Mouse (Mus musculus): ENCODE data around the gene Gcn1l1. TPM values are rescaled to one million over a fixed set of nuclear protein-coding genes. Genes with fewer than 3 reads are reported as not detected.

The Gcn1l1 gene
- polyA plus RNA-seq, 1 experiment: 39.3 TPM

DNA sequence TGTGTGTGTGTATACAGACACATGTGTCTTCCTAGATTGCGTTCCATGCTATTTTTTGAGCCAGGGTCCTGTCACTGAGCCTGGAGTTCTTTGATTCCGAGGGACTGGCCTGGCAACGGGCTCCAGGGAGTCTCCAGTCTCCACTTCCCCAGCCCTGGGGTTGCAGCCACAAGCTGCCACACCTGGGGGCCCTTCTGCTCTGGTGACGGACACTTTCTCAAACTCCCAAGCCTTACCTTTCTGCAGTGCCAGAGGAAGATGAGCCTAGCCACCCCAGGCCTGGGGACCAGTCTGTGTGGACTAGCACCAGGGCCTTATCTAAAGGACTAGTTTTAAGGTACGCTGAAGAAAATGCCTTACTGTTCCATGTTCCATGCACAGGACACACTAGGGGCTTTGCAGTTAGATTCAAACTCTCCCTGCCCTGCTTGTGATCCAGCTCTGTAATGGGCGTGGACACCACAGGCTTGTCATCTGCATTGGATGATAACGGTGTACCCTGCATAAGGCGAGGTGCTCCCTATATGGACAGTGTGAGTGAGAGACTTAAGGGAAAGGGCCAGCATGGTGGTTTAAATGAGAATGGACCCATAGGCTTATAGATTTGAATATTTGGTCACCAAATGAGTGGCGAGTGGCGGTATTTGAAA is 61.3 kb downstream of the Gcn1l1 start:
- TF ChIP-seq CTCF (IDR thresholded peaks at IDR 0.05; ENCODE audit: borderline replicate concordance, insufficient read depth, low read depth, low read length) (no peak), POLR2A (IDR thresholded peaks at IDR 0.05; ENCODE audit: borderline replicate concordance, insufficient read depth, low read length) (no peak)
- no peaks in the 10 kb centered on the region for H3K4me1 ChIP-seq (ENCODE audit: control insufficient read depth, insufficient read depth, low read length)
- H3K27ac ChIP-seq (ENCODE audit: insufficient read depth, low read length): no peak overlapping the region
- no peak overlapping the region for H3K4me3 ChIP-seq (replicated peaks; ENCODE audit: insufficient read depth, low read depth, low read length)
- no peak for DNase-seq
- 87% methylated on average over 10 of the region's 10 CpGs for WGBS
- no peaks in the 10 kb centered on the region for H3K27me3 ChIP-seq (ENCODE audit: control insufficient read depth, insufficient read depth, low read length)

DNA sequence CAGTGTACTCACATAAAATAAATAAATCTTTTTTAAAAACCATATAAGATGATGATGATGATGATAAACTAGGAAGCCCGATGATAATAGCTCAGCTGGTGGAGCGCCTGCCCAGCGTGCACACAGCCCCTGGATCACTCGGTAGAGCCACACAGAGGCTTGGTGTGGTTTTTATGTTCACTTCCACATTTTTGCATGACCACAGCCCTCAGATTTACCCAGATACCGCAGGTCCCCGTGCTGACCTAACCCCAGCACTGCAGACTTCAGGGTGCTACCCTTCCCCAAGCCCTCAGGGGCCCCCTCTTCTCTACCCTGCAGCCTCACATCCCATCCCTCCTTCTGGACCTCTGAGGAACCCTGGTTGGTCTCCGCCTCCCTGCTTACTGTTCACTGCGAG is 63.0 kb downstream of the Gcn1l1 start:
- no peak overlapping the region for H3K27ac ChIP-seq (ENCODE audit: insufficient read depth, low read length)
- H3K4me1 ChIP-seq (ENCODE audit: control insufficient read depth, insufficient read depth, low read length): peaks cover 2% of the 10 kb centered on the region; the same call in 1 of the 2 replicates
- TF ChIP-seq CTCF (IDR thresholded peaks at IDR 0.05; ENCODE audit: borderline replicate concordance, insufficient read depth, low read depth, low read length): no peak
- TF ChIP-seq POLR2A (IDR thresholded peaks at IDR 0.05; ENCODE audit: borderline replicate concordance, insufficient read depth, low read length): no peak
- WGBS: 77% methylated on average over 8 of the region's 8 CpGs
- DNase-seq: no peak
- H3K4me3 ChIP-seq (replicated peaks; ENCODE audit: insufficient read depth, low read depth, low read length): no peak overlapping the region
- H3K27me3 ChIP-seq (ENCODE audit: control insufficient read depth, insufficient read depth, low read length): no peaks in the 10 kb centered on the region

DNA sequence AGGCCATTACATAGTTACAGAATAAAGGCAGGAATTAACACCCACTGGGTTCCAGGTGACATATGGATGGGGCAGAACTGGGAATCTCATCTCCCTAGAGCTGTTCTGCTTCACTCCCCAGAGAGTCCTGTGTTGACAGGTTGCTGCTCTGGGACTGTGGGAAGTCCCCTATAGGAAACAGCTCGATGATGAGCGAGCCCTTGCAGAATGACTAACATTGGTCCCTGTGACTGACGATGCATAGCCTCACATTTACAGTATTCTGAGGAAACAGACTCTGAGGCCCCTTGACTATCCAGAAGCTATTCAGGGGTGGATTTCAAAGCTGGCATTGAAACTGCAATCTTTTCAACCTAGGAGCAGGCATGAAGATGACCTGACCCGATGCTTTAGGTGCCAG is 64.6 kb downstream of the Gcn1l1 start:
- H3K4me3 ChIP-seq (replicated peaks; ENCODE audit: insufficient read depth, low read depth, low read length): no peak overlapping the region
- 86% methylated on average over 4 of the region's 4 CpGs for WGBS
- TF ChIP-seq CTCF (IDR thresholded peaks at IDR 0.05; ENCODE audit: borderline replicate concordance, insufficient read depth, low read depth, low read length): no peak
- no peak for TF ChIP-seq POLR2A (IDR thresholded peaks at IDR 0.05; ENCODE audit: borderline replicate concordance, insufficient read depth, low read length)

GRCm38 (mm10) chr5:115630291-115630690 is 65.2 kb downstream of the Gcn1l1 start:
- Histone ChIP-seq H3K27me3 (ENCODE audit: control insufficient read depth, insufficient read depth, low read length) (no peaks in the 10 kb centered on the region), H3K27ac (ENCODE audit: insufficient read depth, low read length) (no peak overlapping the region), H3K4me3 (replicated peaks; ENCODE audit: insufficient read depth, low read depth, low read length) (no peak overlapping the region), H3K4me1 (ENCODE audit: control insufficient read depth, insufficient read depth, low read length) (peaks cover 15% of the 10 kb centered on the region)
- TF ChIP-seq POLR2A (IDR thresholded peaks at IDR 0.05; ENCODE audit: borderline replicate concordance, insufficient read depth, low read length) (no peak), CTCF (IDR thresholded peaks at IDR 0.05; ENCODE audit: borderline replicate concordance, insufficient read depth, low read depth, low read length) (no peak)
- WGBS: 53% methylated on average over 5 of the region's 5 CpGs
- no peak for DNase-seq

More for the DNA sequence above, 64.6 kb downstream of the Gcn1l1 start:
- Histone ChIP-seq H3K4me1 (ENCODE audit: control insufficient read depth, insufficient read depth, low read length) (peaks cover 14% of the 10 kb centered on the region), H3K27me3 (ENCODE audit: control insufficient read depth, insufficient read depth, low read length) (no peaks in the 10 kb centered on the region), H3K27ac (ENCODE audit: insufficient read depth, low read length) (no peak overlapping the region)
- DNase-seq: no peak

DNA sequence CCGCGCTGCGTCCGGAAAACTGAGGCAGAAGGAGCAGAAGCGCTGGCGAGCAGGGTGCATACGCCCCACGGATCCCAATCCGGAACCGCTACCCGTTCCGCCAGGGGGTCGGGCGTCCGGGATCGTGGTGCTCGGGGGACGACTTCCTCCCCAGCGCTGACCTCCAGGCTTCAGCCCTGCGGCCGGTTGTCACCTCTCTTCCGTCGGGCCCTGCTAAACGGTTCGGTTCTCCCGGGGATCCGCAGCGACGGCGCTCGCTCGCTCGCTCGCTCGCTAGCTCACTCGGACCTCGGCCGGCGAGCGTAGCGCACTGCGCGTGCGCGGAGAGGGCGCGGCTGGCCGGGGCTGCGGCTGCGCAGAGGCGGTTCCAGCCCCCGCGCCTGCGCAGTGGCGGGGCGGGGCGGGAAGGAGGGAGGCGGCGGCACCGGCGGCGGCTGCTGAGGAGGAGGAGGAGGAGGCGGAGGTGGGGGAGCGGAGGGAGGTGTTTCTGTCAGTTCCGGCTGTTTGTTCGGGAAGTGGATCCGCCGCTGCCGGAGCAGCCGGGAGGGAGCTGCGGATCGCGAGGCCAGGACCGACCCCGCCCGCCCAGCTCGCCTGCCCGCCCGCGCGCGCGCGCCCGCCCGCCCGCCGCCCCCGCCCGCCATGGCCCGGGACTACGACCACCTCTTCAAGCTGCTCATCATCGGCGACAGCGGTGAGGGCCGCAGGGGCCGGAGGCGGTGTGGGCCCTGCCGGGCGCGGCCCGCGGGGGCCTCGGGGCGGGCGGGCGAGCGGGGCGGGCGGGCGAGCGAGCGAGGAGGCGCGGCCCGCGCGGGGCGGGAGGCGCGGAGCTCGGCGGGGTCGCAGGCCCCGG is 66.7 kb downstream of the Gcn1l1 start, which contains the start of gene Rab35:
Gene Rab35, plus strand, starts transcription at position 404 of the 853 bp plus-strand sequence.
- under 1% methylated on average over 90 of the region's 125 CpGs for WGBS
- TF ChIP-seq CTCF (IDR thresholded peaks at IDR 0.05; ENCODE audit: borderline replicate concordance, insufficient read depth, low read depth, low read length) (no peak), POLR2A (IDR thresholded peaks at IDR 0.05; ENCODE audit: borderline replicate concordance, insufficient read depth, low read length) (peak; percentile 98)
- peak; percentile 94 for DNase-seq
- H3K4me3 ChIP-seq (replicated peaks; ENCODE audit: insufficient read depth, low read depth, low read length): peak within 1 kb of the TSS; percentile 92
- no peaks in the 10 kb centered on the region for H3K27me3 ChIP-seq (ENCODE audit: control insufficient read depth, insufficient read depth, low read length)
- H3K27ac ChIP-seq (ENCODE audit: insufficient read depth, low read length): peak within 1 kb of the TSS; percentile 71
- peaks cover 15% of the 10 kb centered on the region for H3K4me1 ChIP-seq (ENCODE audit: control insufficient read depth, insufficient read depth, low read length)

GRCm38 (mm10) chr5:115632358-115632714 is 67.3 kb downstream of the Gcn1l1 start:
- TF ChIP-seq POLR2A (IDR thresholded peaks at IDR 0.05; ENCODE audit: borderline replicate concordance, insufficient read depth, low read length) (no peak), CTCF (IDR thresholded peaks at IDR 0.05; ENCODE audit: borderline replicate concordance, insufficient read depth, low read depth, low read length) (no peak)
- Histone ChIP-seq H3K4me1 (ENCODE audit: control insufficient read depth, insufficient read depth, low read length) (peaks cover 15% of the 10 kb centered on the region), H3K4me3 (replicated peaks; ENCODE audit: insufficient read depth, low read depth, low read length) (peak overlapping the region; percentile 92), H3K27me3 (ENCODE audit: control insufficient read depth, insufficient read depth, low read length) (no peaks in the 10 kb centered on the region), H3K27ac (ENCODE audit: insufficient read depth, low read length) (no peak overlapping the region; the same call in 1 of the 2 replicates)
- peak; percentile 42 to 53 for DNase-seq
- WGBS: 3% methylated on average over 30 of the region's 30 CpGs

DNA sequence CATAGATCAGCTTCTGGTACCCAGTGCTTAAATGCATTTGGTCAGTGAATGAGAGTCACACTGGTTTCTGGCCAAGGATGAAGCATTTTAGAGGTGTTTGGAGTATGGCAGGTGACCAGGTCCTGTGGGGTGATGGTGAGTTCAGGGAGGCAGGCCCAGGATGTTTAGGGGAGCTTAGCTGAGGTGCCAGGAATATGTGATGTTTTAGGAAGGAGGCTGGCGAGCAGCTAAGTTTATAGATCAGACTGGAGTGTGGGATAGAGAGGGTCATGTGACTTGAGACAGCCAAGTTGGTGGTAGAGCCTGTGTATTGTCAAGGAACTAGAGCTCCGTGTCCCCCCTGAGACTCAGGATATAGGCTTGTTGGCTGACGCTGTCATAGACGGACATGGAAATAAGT is 68.0 kb downstream of the Gcn1l1 start:
- peaks cover 15% of the 10 kb centered on the region for H3K4me1 ChIP-seq (ENCODE audit: control insufficient read depth, insufficient read depth, low read length)

More for the DNA sequence above, 68.0 kb downstream of the Gcn1l1 start:
- TF ChIP-seq POLR2A (IDR thresholded peaks at IDR 0.05; ENCODE audit: borderline replicate concordance, insufficient read depth, low read length) (no peak), CTCF (IDR thresholded peaks at IDR 0.05; ENCODE audit: borderline replicate concordance, insufficient read depth, low read depth, low read length) (no peak)
- 24% methylated on average over 4 of the region's 4 CpGs for WGBS
- DNase-seq: no peak
- no peak overlapping the region for H3K27ac ChIP-seq (ENCODE audit: insufficient read depth, low read length)
- H3K27me3 ChIP-seq (ENCODE audit: control insufficient read depth, insufficient read depth, low read length): no peaks in the 10 kb centered on the region
- H3K4me3 ChIP-seq (replicated peaks; ENCODE audit: insufficient read depth, low read depth, low read length): peak overlapping the region; percentile 92
